Mouse (Mus musculus) heart, embryonic 13.5 days (tissue): ENCODE measurements around the gene Xpr1. TPM values are rescaled to one million over a fixed set of nuclear protein-coding genes. Genes with fewer than 3 reads are reported as not detected.

Experiments
- ATAC-seq: fragments of 200-750 bp; cut with Nextera tagmentation; 2 replicates; pipeline ENCODE4 v1.8.0; 2017; ENCODE audit warnings: moderate TSS enrichment; ENCODE audit not compliant: insufficient number of reproducible peaks, low FRiP score, low TSS enrichment; ENCODE audit errors: extremely low read depth
- H3K27ac ChIP-seq: fragments of 300-500 bp; sonication (generic); replicated peaks from 2 replicates; pipeline ENCODE4 v1.5.1; 2015; ENCODE audit warnings: moderate library complexity, mild to moderate bottlenecking, inconsistent platforms
- H3K27me3 ChIP-seq: fragments of 300-500 bp; sonication (generic); replicated peaks from 2 replicates; pipeline ENCODE4 v1.6.1; 2015; ENCODE audit warnings: mild to moderate bottlenecking, inconsistent platforms
- H3K36me3 ChIP-seq: fragments of 300-500 bp; sonication (generic); 2 replicates; pipeline ENCODE4 v1.6.1; 2015; ENCODE audit warnings: mild to moderate bottlenecking, inconsistent platforms
- H3K4me1 ChIP-seq: fragments of 300-500 bp; sonication (generic); 2 replicates; pipeline ENCODE4 v1.6.1; 2015; ENCODE audit warnings: inconsistent platforms
- H3K4me2 ChIP-seq: fragments of 300-500 bp; sonication (generic); 2 replicates; pipeline ENCODE4 v1.6.1; 2015; ENCODE audit warnings: inconsistent platforms, mild to moderate bottlenecking, moderate library complexity
- H3K4me3 ChIP-seq: fragments of 300-500 bp; sonication (generic); 2 replicates; pipeline ENCODE4 v1.5.1; 2015; ENCODE audit warnings: moderate library complexity, mild to moderate bottlenecking, inconsistent platforms
- H3K9ac ChIP-seq: fragments of 300-500 bp; sonication (generic); 2 replicates; pipeline ENCODE4 v1.6.1; 2015; ENCODE audit warnings: inconsistent platforms, mild to moderate bottlenecking, moderate library complexity
- H3K9me3 ChIP-seq: fragments of 300-500 bp; sonication (generic); 2 replicates; pipeline ENCODE4 v1.6.1; 2016; ENCODE audit warnings: inconsistent platforms
- WGBS: fragments of 180-500 bp; shearing (Covaris S2); methylation state at CpG from one replicate; pipeline ENCODE4 v1.1.7; 2015; ENCODE audit warnings: mixed read lengths; 5-methylcytosine and 5-hydroxymethylcytosine counted together
- polyA plus RNA-seq: library from polyadenylated mRNA; unstranded; fragments of >200 nt; fragmentation: Nextera tagmentation; extraction: Ambion mirVana; gene quantifications from 2 replicates; pipeline ENCODE4 v1.2.1, GENCODE M21; 2015

Xpr1 gene
- polyA plus RNA-seq: 9.5 and 10.3 TPM in 2 replicates

GRCm38 (mm10) chr1:155416701-155417677 lies at the start of gene Xpr1:
Gene Xpr1 (minus strand): TSS chr1:155417415.
- Histone ChIP-seq H3K9me3 (no peaks in the 10 kb centered on the region), H3K4me3 (peak within 1 kb of the TSS; percentile 81), H3K4me1 (peaks cover 21% of the 10 kb centered on the region), H3K9ac (peak within 1 kb of the TSS; percentile 91), H3K27me3 (no peaks in the 10 kb centered on the region), H3K4me2 (peak within 1 kb of the TSS; percentile 85), H3K27ac (peak within 1 kb of the TSS; percentile 92), H3K36me3 (no peaks in the 10 kb centered on the region)
- WGBS: under 1% methylated on average over 77 of the region's 82 CpGs
- peak; percentile 96 for ATAC-seq

DNA sequence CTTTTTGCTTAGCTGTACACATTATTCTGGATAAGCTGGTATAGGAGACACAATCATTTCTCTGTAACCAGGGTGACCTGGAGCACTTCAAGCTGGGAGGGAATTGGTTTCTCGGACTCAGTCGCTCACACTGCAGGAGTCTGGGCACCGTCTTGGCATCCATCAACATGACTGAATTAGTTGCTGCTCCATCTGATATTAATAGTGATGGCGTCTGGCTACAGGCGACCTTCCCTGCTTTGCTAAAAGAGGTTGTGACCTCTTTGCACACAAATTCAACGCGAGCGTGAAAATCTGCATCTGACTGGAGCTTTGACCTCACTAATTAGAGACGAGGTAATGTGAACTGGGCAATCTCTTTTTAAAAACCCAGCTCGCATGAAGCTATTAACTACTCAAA lies 46.2 kb upstream of the Xpr1 start:
- WGBS: 72% methylated on average over 10 of the region's 10 CpGs
- no peak overlapping the region for H3K27ac ChIP-seq
- no peaks in the 10 kb centered on the region for H3K36me3 ChIP-seq
- peaks cover 8% of the 10 kb centered on the region for H3K4me1 ChIP-seq
- no peak overlapping the region for H3K9ac ChIP-seq
- no peak overlapping the region for H3K4me2 ChIP-seq
- no peak overlapping the region for H3K4me3 ChIP-seq
- no peaks in the 10 kb centered on the region for H3K27me3 ChIP-seq
- ATAC-seq: no peak
- no peaks in the 10 kb centered on the region for H3K9me3 ChIP-seq

DNA sequence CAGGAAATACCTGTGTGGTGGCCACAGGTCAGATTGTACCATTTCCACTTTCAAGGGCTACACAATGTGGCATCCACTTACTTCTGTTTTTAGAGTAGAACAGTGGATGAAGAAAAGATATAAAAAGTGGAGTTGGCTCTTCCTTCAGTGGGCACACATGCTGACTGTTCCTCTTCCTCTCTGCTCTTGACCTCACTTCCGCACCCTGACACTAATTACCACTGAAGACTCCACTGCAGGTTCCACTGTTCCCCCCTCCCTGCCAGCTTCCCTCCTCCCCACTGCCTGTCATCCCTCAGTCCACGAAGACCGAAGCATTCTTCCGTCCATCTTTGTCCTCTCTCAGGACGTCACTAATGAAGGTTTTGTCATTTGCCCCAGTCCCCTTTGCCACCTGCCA lies 45.4 kb upstream of the Xpr1 start:
- H3K9me3 ChIP-seq: no peaks in the 10 kb centered on the region
- no peak overlapping the region for H3K4me3 ChIP-seq
- 74% methylated on average over 5 of the region's 5 CpGs for WGBS
- no peaks in the 10 kb centered on the region for H3K36me3 ChIP-seq
- no peaks in the 10 kb centered on the region for H3K27me3 ChIP-seq
- peaks cover 14% of the 10 kb centered on the region for H3K4me1 ChIP-seq
- H3K27ac ChIP-seq: no peak overlapping the region
- no peak overlapping the region for H3K4me2 ChIP-seq
- no peak for ATAC-seq
- no peak overlapping the region for H3K9ac ChIP-seq

- WGBS: 77% methylated on average over 7 of the region's 7 CpGs
- no peak overlapping the region for H3K4me3 ChIP-seq
- H3K4me2 ChIP-seq: no peak overlapping the region
- H3K9me3 ChIP-seq: no peaks in the 10 kb centered on the region
- H3K27ac ChIP-seq: no peak overlapping the region
- peaks cover 14% of the 10 kb centered on the region for H3K4me1 ChIP-seq
- H3K9ac ChIP-seq: no peak overlapping the region
- no peaks in the 10 kb centered on the region for H3K36me3 ChIP-seq
- H3K27me3 ChIP-seq: no peaks in the 10 kb centered on the region
- ATAC-seq: no peak
Observed at GRCm38 (mm10) chr1:155457532-155457931, 40.3 kb upstream of the Xpr1 start.

GRCm38 (mm10) chr1:155453180-155453579 lies 36.0 kb upstream of the Xpr1 start:
- Histone ChIP-seq H3K9ac (no peak overlapping the region), H3K4me3 (no peak overlapping the region), H3K4me2 (no peak overlapping the region), H3K27ac (no peak overlapping the region), H3K4me1 (peaks cover 3% of the 10 kb centered on the region), H3K27me3 (no peaks in the 10 kb centered on the region), H3K9me3 (no peaks in the 10 kb centered on the region), H3K36me3 (no peaks in the 10 kb centered on the region)
- 67% methylated on average over 8 of the region's 8 CpGs for WGBS
- ATAC-seq: no peak

DNA sequence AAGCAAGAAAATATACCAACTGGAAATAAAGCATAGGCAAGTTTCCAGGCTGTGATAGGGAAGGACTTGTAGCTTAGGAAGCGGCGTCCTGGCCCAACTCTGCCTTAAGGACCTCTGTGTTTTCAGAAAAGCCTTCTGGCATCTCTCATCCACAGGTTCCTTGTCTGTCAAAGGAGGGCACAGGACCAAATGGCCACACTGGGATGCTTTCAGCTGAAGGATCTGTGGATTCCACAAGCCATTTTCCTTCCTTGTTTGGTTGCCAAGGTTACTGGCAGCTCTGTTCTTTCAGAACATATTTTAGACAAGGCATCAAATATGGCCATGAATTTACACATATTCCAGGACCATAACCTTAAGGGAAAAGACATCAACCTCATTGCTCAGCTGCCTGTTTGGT lies 31.7 kb upstream of the Xpr1 start:
- Histone ChIP-seq H3K4me2 (no peak overlapping the region), H3K27me3 (no peaks in the 10 kb centered on the region), H3K4me1 (no peaks in the 10 kb centered on the region), H3K4me3 (no peak overlapping the region), H3K9ac (no peak overlapping the region), H3K9me3 (no peaks in the 10 kb centered on the region), H3K36me3 (no peaks in the 10 kb centered on the region), H3K27ac (no peak overlapping the region)
- no peak for ATAC-seq
- 62% methylated on average over 2 of the region's 2 CpGs for WGBS

DNA sequence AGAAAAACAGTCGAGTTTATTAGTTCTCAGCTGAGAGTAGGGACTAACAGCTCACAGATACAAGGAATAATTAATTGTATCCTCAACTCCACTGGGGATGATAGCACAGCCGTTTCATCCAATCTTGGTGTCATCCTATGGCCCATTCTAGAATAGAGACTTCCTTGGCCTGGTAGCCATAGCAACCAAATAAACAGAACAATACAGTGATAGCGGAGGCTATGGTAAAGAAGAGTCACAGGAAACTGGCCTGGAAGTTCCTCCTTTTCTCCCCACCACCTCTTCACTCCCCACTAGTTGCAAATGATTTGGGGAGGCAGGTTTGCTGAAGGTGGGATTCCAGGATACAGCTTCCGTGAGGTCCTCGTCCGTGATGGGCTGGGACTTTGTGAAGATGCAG lies 30.1 kb upstream of the Xpr1 start:
- Histone ChIP-seq H3K27ac (no peak overlapping the region), H3K4me1 (no peaks in the 10 kb centered on the region), H3K9ac (no peak overlapping the region), H3K36me3 (no peaks in the 10 kb centered on the region), H3K4me2 (no peak overlapping the region), H3K27me3 (no peaks in the 10 kb centered on the region), H3K4me3 (no peak overlapping the region), H3K9me3 (no peaks in the 10 kb centered on the region)
- 55% methylated on average over 6 of the region's 6 CpGs for WGBS
- no peak for ATAC-seq

DNA sequence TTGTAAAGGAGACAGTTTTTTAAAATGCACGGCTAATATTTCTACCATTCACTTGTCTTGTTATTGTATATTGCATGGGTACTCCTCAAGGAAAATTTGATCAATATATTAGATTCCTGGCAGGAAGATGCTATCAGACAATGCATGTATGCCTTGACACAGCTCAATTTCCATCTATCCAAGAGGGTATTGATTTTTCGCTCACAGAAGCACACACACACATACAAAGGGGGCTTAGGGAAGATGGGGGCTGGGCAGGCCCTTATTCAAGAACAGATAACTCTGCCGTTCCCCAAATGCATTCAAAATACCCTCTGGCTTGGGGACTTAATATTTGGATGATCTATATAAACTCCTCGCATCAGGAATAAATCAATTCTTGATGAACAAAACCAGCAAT lies 25.9 kb upstream of the Xpr1 start:
- Histone ChIP-seq H3K4me1 (peaks cover 5% of the 10 kb centered on the region), H3K4me3 (no peak overlapping the region), H3K27me3 (no peaks in the 10 kb centered on the region), H3K36me3 (no peaks in the 10 kb centered on the region), H3K9me3 (no peaks in the 10 kb centered on the region), H3K4me2 (no peak overlapping the region), H3K27ac (no peak overlapping the region), H3K9ac (no peak overlapping the region)
- no peak for ATAC-seq
- 83% methylated on average over 4 of the region's 4 CpGs for WGBS

GRCm38 (mm10) chr1:155442521-155443001 lies 25.3 kb upstream of the Xpr1 start:
- Histone ChIP-seq H3K9me3 (no peaks in the 10 kb centered on the region), H3K4me2 (no peak overlapping the region), H3K4me3 (no peak overlapping the region), H3K36me3 (no peaks in the 10 kb centered on the region), H3K9ac (no peak overlapping the region), H3K27me3 (no peaks in the 10 kb centered on the region), H3K4me1 (peaks cover 5% of the 10 kb centered on the region), H3K27ac (no peak overlapping the region)
- 59% methylated on average over 13 of the region's 13 CpGs for WGBS
- ATAC-seq: no peak

DNA sequence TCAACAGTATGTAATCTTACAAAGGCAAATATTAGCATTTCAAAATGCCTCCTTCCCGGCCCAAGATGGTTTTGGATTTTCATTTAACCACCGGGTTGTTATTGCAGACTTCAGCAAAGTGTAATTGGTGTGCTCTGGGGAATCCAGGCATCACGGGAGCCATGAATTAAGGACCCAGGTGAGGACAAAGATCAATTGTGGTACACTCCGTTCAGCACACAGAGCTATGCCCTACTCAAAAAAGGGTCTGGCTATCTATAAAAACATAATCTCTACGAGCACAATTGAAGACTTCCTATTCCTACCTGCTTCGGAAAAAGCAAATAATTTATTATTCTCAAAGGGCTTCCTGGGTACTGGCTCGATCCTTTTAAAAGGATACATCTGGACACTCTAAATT lies 22.3 kb upstream of the Xpr1 start:
- no peak for ATAC-seq
- no peaks in the 10 kb centered on the region for H3K9me3 ChIP-seq
- H3K9ac ChIP-seq: no peak overlapping the region
- H3K27ac ChIP-seq: no peak overlapping the region
- no peak overlapping the region for H3K4me2 ChIP-seq
- no peaks in the 10 kb centered on the region for H3K27me3 ChIP-seq
- H3K4me1 ChIP-seq: peaks cover 10% of the 10 kb centered on the region
- no peaks in the 10 kb centered on the region for H3K36me3 ChIP-seq
- H3K4me3 ChIP-seq: no peak overlapping the region
- WGBS: 66% methylated on average over 7 of the region's 7 CpGs

DNA sequence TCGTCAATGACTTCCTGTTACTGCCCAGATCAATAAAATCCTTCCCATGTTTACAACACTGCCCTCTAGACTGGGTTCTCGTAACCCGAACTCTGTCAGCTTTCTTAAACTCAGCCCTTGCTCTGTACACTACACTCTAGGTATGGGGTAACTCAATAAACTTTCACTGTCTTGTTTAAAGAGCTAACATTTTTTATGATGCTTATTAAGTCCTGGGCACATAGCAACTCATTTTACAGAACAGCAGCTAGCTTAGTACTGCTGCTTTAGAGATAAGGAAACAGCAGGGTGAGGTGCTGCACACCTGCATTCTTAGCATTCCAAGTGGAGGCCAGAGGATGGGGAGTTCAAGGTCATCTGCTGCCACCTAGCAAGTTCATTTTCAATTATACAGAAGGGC lies 21.3 kb upstream of the Xpr1 start:
- Histone ChIP-seq H3K27me3 (no peaks in the 10 kb centered on the region), H3K9ac (no peak overlapping the region), H3K4me1 (peaks cover 10% of the 10 kb centered on the region), H3K36me3 (no peaks in the 10 kb centered on the region), H3K27ac (no peak overlapping the region), H3K4me2 (no peak overlapping the region), H3K4me3 (no peak overlapping the region), H3K9me3 (no peaks in the 10 kb centered on the region)
- 57% methylated on average over 3 of the region's 3 CpGs for WGBS
- no peak for ATAC-seq

- H3K36me3 ChIP-seq: no peaks in the 10 kb centered on the region
- 60% methylated on average over 7 of the region's 7 CpGs for WGBS
- no peaks in the 10 kb centered on the region for H3K9me3 ChIP-seq
- peaks cover 14% of the 10 kb centered on the region; the same call in 1 of the 2 replicates for H3K4me1 ChIP-seq
- ATAC-seq: no peak
- H3K4me2 ChIP-seq: peak overlapping the region; percentile 34; the same call in 1 of the 2 replicates
- no peaks in the 10 kb centered on the region for H3K27me3 ChIP-seq
- H3K27ac ChIP-seq: no peak overlapping the region
- peak overlapping the region; percentile 47; the same call in 1 of the 2 replicates for H3K9ac ChIP-seq
- H3K4me3 ChIP-seq: no peak overlapping the region
Observed at GRCm38 (mm10) chr1:155429304-155429703, 12.1 kb upstream of the Xpr1 start.
